Mouse (Mus musculus) MEL (cell line): ENCODE data around the gene Oaz1.

Source experiments
- CTCF ChIP-seq, 3 experiments: IDR thresholded peaks in 2 of 3; conservative IDR thresholded peaks in 1 of 3; 2 replicates each; pipeline ENCODE4 v1.5.1; 2011 to 2012; ENCODE audit warnings: low read length in 3 of 3, low read depth in 2 of 3, mild to moderate bottlenecking in 2 of 3, improper control_type of control experiment in 1 of 3, inconsistent platforms in 1 of 3, mixed read lengths in 1 of 3, moderate library complexity in 1 of 3; ENCODE audit not compliant: control insufficient read depth in 1 of 3, insufficient read depth in 1 of 3, poor library complexity in 1 of 3, severe bottlenecking in 1 of 3
- MAX ChIP-seq: IDR thresholded peaks from 2 replicates; pipeline ENCODE4 v1.6.1; 2011; ENCODE audit warnings: low read length, improper control_type of control experiment
- MAZ ChIP-seq: IDR thresholded peaks from 2 replicates; pipeline ENCODE4 v1.6.1; 2012; ENCODE audit warnings: low read depth, mild to moderate bottlenecking, inconsistent platforms, low read length, improper control_type of control experiment
- NRF1 ChIP-seq: IDR thresholded peaks from 2 replicates; pipeline ENCODE4 v1.6.1; 2014; ENCODE audit warnings: low read depth, mild to moderate bottlenecking, inconsistent platforms, low read length, improper control_type of control experiment, moderate library complexity; ENCODE audit not compliant: poor library complexity, insufficient read depth, severe bottlenecking
- POLR2A ChIP-seq, 2 experiments: IDR thresholded peaks; 2 replicates each; pipeline ENCODE4 v1.6.1; 2011 to 2012; ENCODE audit warnings: low read length in 2 of 2, mild to moderate bottlenecking in 2 of 2, control low read depth in 1 of 2, improper control_type of control experiment in 1 of 2, low read depth in 1 of 2, moderate library complexity in 1 of 2; ENCODE audit not compliant: control insufficient read depth in 1 of 2, insufficient read depth in 1 of 2, poor library complexity in 1 of 2
- SMC3 ChIP-seq: IDR thresholded peaks from 2 replicates; pipeline ENCODE4 v1.6.1; 2011; ENCODE audit warnings: low read depth, low read length, improper control_type of control experiment
- ZMIZ1 ChIP-seq: IDR thresholded peaks from 2 replicates; pipeline ENCODE4 v1.6.1; 2012; ENCODE audit warnings: low read depth, mild to moderate bottlenecking, inconsistent platforms, low read length, improper control_type of control experiment, moderate library complexity
- ZNF384 ChIP-seq: IDR thresholded peaks from 2 replicates; pipeline ENCODE4 v1.6.1; 2012; ENCODE audit warnings: low read depth, mild to moderate bottlenecking, inconsistent platforms, low read length, improper control_type of control experiment

DNA sequence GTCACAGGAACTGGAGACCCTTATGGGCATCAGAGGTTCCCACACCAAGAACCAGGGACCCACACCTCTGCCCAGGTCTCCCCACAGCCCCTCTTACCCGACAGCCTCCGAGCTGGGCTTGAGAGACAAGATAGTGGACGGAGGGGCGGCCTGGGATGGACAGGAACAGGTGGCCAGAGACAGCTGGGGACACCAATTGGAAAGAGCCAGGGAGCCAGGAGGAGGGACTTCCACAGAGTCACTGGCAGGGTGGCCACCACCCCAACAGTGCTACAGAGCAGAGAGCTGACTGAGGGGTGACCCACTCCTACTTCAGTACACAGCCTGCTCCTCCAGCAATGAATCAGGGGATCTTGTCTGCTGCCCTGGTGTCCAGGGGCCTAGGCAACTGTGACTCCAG lies 13.1 kb upstream of the Oaz1 start, which contains the start of gene Jsrp1:
- TF ChIP-seq SMC3: no peak
- TF ChIP-seq CTCF (IDR thresholded peaks at IDR 0.05 in 2 of 3, conservative IDR thresholded peaks at IDR 0.05 in 1 of 3; ENCODE audit: control insufficient read depth in 1 of 3, insufficient read depth in 1 of 3, low read depth in 2 of 3, low read length in 3 of 3, poor library complexity in 1 of 3, severe bottlenecking in 1 of 3): no peak
- no peak for TF ChIP-seq MAZ
- TF ChIP-seq ZNF384: no peak
- no peak for TF ChIP-seq NRF1
- no peak for TF ChIP-seq POLR2A (IDR thresholded peaks at IDR 0.05; ENCODE audit: control insufficient read depth in 1 of 2, insufficient read depth in 1 of 2, low read depth in 1 of 2, low read length in 2 of 2, poor library complexity in 1 of 2)
- TF ChIP-seq ZMIZ1: no peak
- TF ChIP-seq MAX: no peak
